Mouse (Mus musculus): ENCODE measurements around the gene Eif2b5. TPM values are rescaled to one million over a fixed set of nuclear protein-coding genes. Genes with fewer than 3 reads are reported as not detected.
A peak's percentile ranks its signal among the peaks of the same experiment; 100 is the strongest.
"Not testable (repeated sequence)": the region's sequence is repeated elsewhere in the genome, so short reads cannot be mapped to it uniquely, and the experiment has no call there.

Gene Eif2b5
- polyA plus RNA-seq, 1 experiment from 2014 or later: 80.6 TPM

DNA sequence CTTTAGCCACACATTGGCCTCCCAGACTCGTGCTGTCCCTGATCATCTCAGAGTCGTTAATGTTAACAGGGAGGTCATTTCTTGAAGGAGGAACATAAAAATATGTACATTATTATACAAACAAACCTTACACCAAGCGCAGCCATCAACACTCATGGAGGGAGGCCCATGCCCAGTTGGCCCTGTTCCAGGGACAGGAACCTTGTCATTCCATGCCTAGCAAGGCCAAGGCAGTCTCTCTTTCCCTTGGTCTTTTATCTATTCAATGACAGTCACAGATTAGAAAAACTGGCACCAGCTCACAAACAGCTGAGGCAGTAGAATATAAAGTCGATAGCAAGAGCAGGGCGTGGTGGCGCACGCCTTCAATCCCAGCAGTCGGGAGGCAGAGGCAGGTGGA is 24.4 kb upstream of the Eif2b5 start:
- 71% methylated on average over 8 of the region's 8 CpGs for WGBS
- Histone ChIP-seq H3K36me3 (ENCODE audit: control insufficient read depth, insufficient read depth) (no peaks in the 10 kb centered on the region), H3K27me3 (ENCODE audit: control insufficient read depth, insufficient read depth, low read length) (no peaks in the 10 kb centered on the region), H3K4me3 (ENCODE audit: low read length) (no peak overlapping the region), H3K4me1 (ENCODE audit: control insufficient read depth, insufficient read depth, low read length) (peaks cover 13% of the 10 kb centered on the region), H3K9ac (ENCODE audit: low read length) (no peak overlapping the region), H3K9me3 (replicated peaks; ENCODE audit: control insufficient read depth, low read length) (0 out of 2 replicates have a peak, but pooled peaks cover 2% of the 10 kb centered on the region), H3K4me2 (ENCODE audit: low read depth, low read length) (no peak overlapping the region), H3K27ac (ENCODE audit: low read length) (no peak overlapping the region)
- no peak for ATAC-seq (replicated peaks; ENCODE audit: extremely low read depth, insufficient read depth, low FRiP score)

- Histone ChIP-seq H3K4me3 (ENCODE audit: low read length) (no peak overlapping the region), H3K9me3 (replicated peaks; ENCODE audit: control insufficient read depth, low read length) (0 out of 2 replicates have a peak, but pooled peaks cover 2% of the 10 kb centered on the region), H3K9ac (ENCODE audit: low read length) (no peak overlapping the region), H3K27ac (ENCODE audit: low read length) (no peak overlapping the region; the same call in 1 of the 2 replicates), H3K4me2 (ENCODE audit: low read depth, low read length) (no peak overlapping the region), H3K36me3 (ENCODE audit: control insufficient read depth, insufficient read depth) (no peaks in the 10 kb centered on the region), H3K4me1 (ENCODE audit: control insufficient read depth, insufficient read depth, low read length) (peaks cover 13% of the 10 kb centered on the region), H3K27me3 (ENCODE audit: control insufficient read depth, insufficient read depth, low read length) (no peaks in the 10 kb centered on the region)
- no peak for ATAC-seq (replicated peaks; ENCODE audit: extremely low read depth, insufficient read depth, low FRiP score)
- WGBS: 94% methylated on average over 6 of the region's 6 CpGs
Measured at GRCm38 (mm10) chr16:20474786-20475185, 23.8 kb upstream of the Eif2b5 start.

GRCm38 (mm10) chr16:20475335-20475734 is 23.3 kb upstream of the Eif2b5 start:
- Histone ChIP-seq H3K9me3 (replicated peaks; ENCODE audit: control insufficient read depth, low read length) (0 out of 2 replicates have a peak, but pooled peaks cover 2% of the 10 kb centered on the region), H3K27ac (ENCODE audit: low read length) (no peak overlapping the region; the same call in 1 of the 2 replicates)
- ATAC-seq (replicated peaks; ENCODE audit: extremely low read depth, insufficient read depth, low FRiP score): no peak

DNA sequence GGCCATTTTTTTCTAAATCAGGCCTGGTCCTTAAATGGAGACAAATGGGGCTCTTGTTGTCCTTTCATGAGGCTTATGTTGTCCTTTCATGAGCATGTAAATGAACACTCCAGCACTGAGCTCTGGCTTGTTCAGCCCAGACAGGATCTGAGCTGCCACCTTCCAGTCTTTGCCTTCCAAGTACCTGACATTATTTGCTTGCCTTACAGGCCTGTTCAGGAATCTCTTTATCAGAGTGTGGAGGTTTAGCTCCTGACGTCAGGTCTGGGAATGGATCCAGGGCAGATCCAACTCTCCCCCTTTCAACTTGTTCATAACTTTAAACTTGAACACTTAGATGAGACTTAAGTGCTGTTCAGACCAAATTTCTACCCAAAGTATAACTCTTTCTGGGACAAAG is 21.8 kb upstream of the Eif2b5 start:
- peak overlapping the region; percentile 36; the same call in 1 of the 2 replicates for H3K9ac ChIP-seq (ENCODE audit: low read length)
- no peaks in the 10 kb centered on the region for H3K36me3 ChIP-seq (ENCODE audit: control insufficient read depth, insufficient read depth)
- no peak overlapping the region for H3K4me3 ChIP-seq (ENCODE audit: low read length)
- H3K27ac ChIP-seq (ENCODE audit: low read length): peak overlapping the region; percentile 96
- H3K4me2 ChIP-seq (ENCODE audit: low read depth, low read length): no peak overlapping the region
- ATAC-seq (replicated peaks; ENCODE audit: extremely low read depth, insufficient read depth, low FRiP score): peak; percentile 91
- 0 out of 2 replicates have a peak, but pooled peaks cover 2% of the 10 kb centered on the region for H3K9me3 ChIP-seq (replicated peaks; ENCODE audit: control insufficient read depth, low read length)
- H3K4me1 ChIP-seq (ENCODE audit: control insufficient read depth, insufficient read depth, low read length): peaks cover 13% of the 10 kb centered on the region
- H3K27me3 ChIP-seq (ENCODE audit: control insufficient read depth, insufficient read depth, low read length): no peaks in the 10 kb centered on the region
- WGBS: 6% methylated on average over 1 of the region's 1 CpGs

More at GRCm38 (mm10) chr16:20475335-20475734, 23.3 kb upstream of the Eif2b5 start:
- H3K27me3 ChIP-seq (ENCODE audit: control insufficient read depth, insufficient read depth, low read length): no peaks in the 10 kb centered on the region
- no peak overlapping the region for H3K4me2 ChIP-seq (ENCODE audit: low read depth, low read length)
- WGBS: 91% methylated on average over 1 of the region's 1 CpGs
- H3K36me3 ChIP-seq (ENCODE audit: control insufficient read depth, insufficient read depth): no peaks in the 10 kb centered on the region
- no peak overlapping the region for H3K9ac ChIP-seq (ENCODE audit: low read length)
- H3K4me3 ChIP-seq (ENCODE audit: low read length): no peak overlapping the region
- peaks cover 13% of the 10 kb centered on the region for H3K4me1 ChIP-seq (ENCODE audit: control insufficient read depth, insufficient read depth, low read length)

DNA sequence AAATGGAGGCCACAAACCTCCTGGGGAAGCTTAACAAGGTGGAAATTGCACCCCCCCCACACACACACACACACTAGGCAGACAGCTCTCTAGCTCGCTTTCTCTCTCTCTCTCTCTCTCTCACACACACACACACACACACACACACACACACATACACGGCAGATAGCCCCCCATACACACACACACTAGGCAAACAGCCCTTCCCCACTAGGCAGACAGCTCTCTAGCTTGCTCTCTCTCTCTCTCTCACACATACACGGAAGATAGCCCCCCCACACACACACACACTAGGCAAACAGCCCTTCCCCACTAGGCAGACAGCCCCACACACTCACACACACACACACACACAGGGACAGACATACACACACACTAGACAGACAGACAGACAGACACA is 21.3 kb upstream of the Eif2b5 start:
- H3K9me3 ChIP-seq (replicated peaks; ENCODE audit: control insufficient read depth, low read length): 0 out of 2 replicates have a peak, but pooled peaks cover 2% of the 10 kb centered on the region
- peaks cover 13% of the 10 kb centered on the region for H3K4me1 ChIP-seq (ENCODE audit: control insufficient read depth, insufficient read depth, low read length)
- peak; percentile 73 for ATAC-seq (replicated peaks; ENCODE audit: extremely low read depth, insufficient read depth, low FRiP score)
- H3K9ac ChIP-seq (ENCODE audit: low read length): peak overlapping the region; percentile 36; the same call in 1 of the 2 replicates
- H3K36me3 ChIP-seq (ENCODE audit: control insufficient read depth, insufficient read depth): no peaks in the 10 kb centered on the region
- H3K4me3 ChIP-seq (ENCODE audit: low read length): no peak overlapping the region
- H3K4me2 ChIP-seq (ENCODE audit: low read depth, low read length): no peak overlapping the region
- no peaks in the 10 kb centered on the region for H3K27me3 ChIP-seq (ENCODE audit: control insufficient read depth, insufficient read depth, low read length)
- H3K27ac ChIP-seq (ENCODE audit: low read length): peak overlapping the region; percentile 96
- 21% methylated on average over 3 of the region's 3 CpGs for WGBS

- no peaks in the 10 kb centered on the region for H3K27me3 ChIP-seq (ENCODE audit: control insufficient read depth, insufficient read depth, low read length)
- H3K4me3 ChIP-seq (ENCODE audit: low read length): no peak overlapping the region
- 51% methylated on average over 2 of the region's 2 CpGs for WGBS
- no peak overlapping the region for H3K9ac ChIP-seq (ENCODE audit: low read length)
- H3K9me3 ChIP-seq (replicated peaks; ENCODE audit: control insufficient read depth, low read length): 0 out of 2 replicates have a peak, but pooled peaks cover 2% of the 10 kb centered on the region
- H3K4me2 ChIP-seq (ENCODE audit: low read depth, low read length): no peak overlapping the region
- H3K36me3 ChIP-seq (ENCODE audit: control insufficient read depth, insufficient read depth): no peaks in the 10 kb centered on the region
- H3K27ac ChIP-seq (ENCODE audit: low read length): no peak overlapping the region
- H3K4me1 ChIP-seq (ENCODE audit: control insufficient read depth, insufficient read depth, low read length): peaks cover 13% of the 10 kb centered on the region
- no peak for ATAC-seq (replicated peaks; ENCODE audit: extremely low read depth, insufficient read depth, low FRiP score)
Measured at GRCm38 (mm10) chr16:20478504-20478903, 20.1 kb upstream of the Eif2b5 start.

DNA sequence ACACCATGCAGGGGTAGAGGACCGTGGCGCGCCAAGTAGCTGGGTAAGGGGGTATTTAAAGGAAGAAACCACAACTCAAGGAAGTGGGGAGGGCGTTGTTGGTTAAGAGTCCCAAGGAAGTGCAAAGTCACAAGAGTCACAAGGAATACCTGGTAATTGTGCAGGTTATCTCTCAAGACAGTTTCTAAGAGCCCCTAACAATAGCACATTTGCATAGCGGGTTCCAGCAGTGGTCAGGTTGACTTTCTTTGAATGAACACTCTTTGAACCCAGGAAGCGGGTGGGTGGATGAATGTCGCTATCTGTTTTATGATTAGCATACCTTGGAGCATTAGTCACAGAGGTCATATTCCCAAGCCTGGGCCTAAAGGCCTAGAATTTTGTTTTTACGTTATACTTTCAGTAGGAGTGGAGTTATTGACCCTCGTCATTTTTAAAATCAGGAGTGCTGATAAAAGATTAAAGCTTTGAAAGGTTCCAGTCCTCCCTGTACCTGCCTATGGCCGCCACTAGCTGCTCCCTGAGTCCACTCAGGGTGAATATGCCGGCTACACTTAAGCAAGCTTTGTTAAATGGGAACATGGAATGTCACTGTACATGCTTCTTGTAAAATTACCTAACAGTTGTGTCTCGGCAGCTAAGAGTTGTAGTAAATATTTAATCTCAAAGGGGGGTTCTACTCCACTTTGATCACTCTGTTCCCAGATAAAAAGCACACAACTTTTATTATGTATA is 19.4 kb upstream of the Eif2b5 start:
- H3K9me3 ChIP-seq (replicated peaks; ENCODE audit: control insufficient read depth, low read length); H3K27me3 ChIP-seq (ENCODE audit: control insufficient read depth, insufficient read depth, low read length); ATAC-seq (replicated peaks; ENCODE audit: extremely low read depth, insufficient read depth, low FRiP score); H3K9ac ChIP-seq (ENCODE audit: low read length); H3K4me2 ChIP-seq (ENCODE audit: low read depth, low read length); H3K4me3 ChIP-seq (ENCODE audit: low read length); H3K36me3 ChIP-seq (ENCODE audit: control insufficient read depth, insufficient read depth); H3K27ac ChIP-seq (ENCODE audit: low read length): not testable (repeated sequence)
- peaks cover 13% of the 10 kb centered on the region for H3K4me1 ChIP-seq (ENCODE audit: control insufficient read depth, insufficient read depth, low read length)
- WGBS: 87% methylated on average over 12 of the region's 12 CpGs

GRCm38 (mm10) chr16:20480115-20480514 is 18.5 kb upstream of the Eif2b5 start:
- Histone ChIP-seq H3K27me3 (ENCODE audit: control insufficient read depth, insufficient read depth, low read length) (no peaks in the 10 kb centered on the region), H3K36me3 (ENCODE audit: control insufficient read depth, insufficient read depth) (no peaks in the 10 kb centered on the region), H3K4me2 (ENCODE audit: low read depth, low read length) (no peak overlapping the region), H3K9me3 (replicated peaks; ENCODE audit: control insufficient read depth, low read length) (0 out of 2 replicates have a peak, but pooled peaks cover 2% of the 10 kb centered on the region), H3K4me3 (ENCODE audit: low read length) (no peak overlapping the region), H3K9ac (ENCODE audit: low read length) (no peak overlapping the region), H3K27ac (ENCODE audit: low read length) (no peak overlapping the region), H3K4me1 (ENCODE audit: control insufficient read depth, insufficient read depth, low read length) (peaks cover 13% of the 10 kb centered on the region)
- ATAC-seq (replicated peaks; ENCODE audit: extremely low read depth, insufficient read depth, low FRiP score): no peak
- 42% methylated on average over 3 of the region's 3 CpGs for WGBS

- Histone ChIP-seq H3K36me3 (ENCODE audit: control insufficient read depth, insufficient read depth) (no peaks in the 10 kb centered on the region), H3K4me1 (ENCODE audit: control insufficient read depth, insufficient read depth, low read length) (peaks cover 9% of the 10 kb centered on the region), H3K4me2 (ENCODE audit: low read depth, low read length) (no peak overlapping the region), H3K9ac (ENCODE audit: low read length) (no peak overlapping the region), H3K9me3 (replicated peaks; ENCODE audit: control insufficient read depth, low read length) (0 out of 2 replicates have a peak, but pooled peaks cover 2% of the 10 kb centered on the region), H3K27ac (ENCODE audit: low read length) (no peak overlapping the region), H3K4me3 (ENCODE audit: low read length) (no peak overlapping the region), H3K27me3 (ENCODE audit: control insufficient read depth, insufficient read depth, low read length) (no peaks in the 10 kb centered on the region)
- ATAC-seq (replicated peaks; ENCODE audit: extremely low read depth, insufficient read depth, low FRiP score): no peak
- WGBS: 54% methylated on average over 2 of the region's 2 CpGs
Measured at GRCm38 (mm10) chr16:20481746-20482145, 16.9 kb upstream of the Eif2b5 start.
